Mouse (Mus musculus) mouse trophoblast stem cell (cell line): ENCODE measurements at regions not wholly inside any gene's neighbourhood (a gene's known extent, or its start where the extent isn't known, plus 50 kb on each side); places are given as distances from the start of the nearest gene placed in this dataset.

ENCODE experiments used
- in situ Hi-C, 2 experiments: fragments of 300-500 bp; cut with MseI, MboI; formaldehyde crosslinking; loops; 2 replicates in 1 of 2; 3 replicates in 1 of 2; pipeline ENCODE4 v1.15.1; 2025

DNA sequence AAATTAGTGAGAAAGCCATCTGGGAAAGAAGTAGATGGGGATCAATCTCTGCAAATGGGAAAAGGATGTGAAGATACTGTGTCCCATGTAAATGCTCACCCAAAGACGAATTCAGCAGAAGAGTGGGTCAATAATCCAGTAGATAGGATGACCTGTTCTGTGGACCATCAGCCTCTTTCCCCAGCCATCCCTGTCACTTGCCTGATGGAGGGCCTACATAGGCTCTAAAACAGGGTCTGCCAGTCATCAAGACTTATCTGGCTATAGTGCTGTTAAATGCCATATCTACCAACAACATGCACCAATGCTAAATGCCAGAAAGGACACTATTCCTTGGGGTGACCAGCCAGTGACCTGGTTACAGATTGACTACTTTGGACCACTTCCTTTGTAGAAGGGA lies 316.5 kb upstream of the Trpc7 start:
- in situ Hi-C loops, result no loop called here

DNA sequence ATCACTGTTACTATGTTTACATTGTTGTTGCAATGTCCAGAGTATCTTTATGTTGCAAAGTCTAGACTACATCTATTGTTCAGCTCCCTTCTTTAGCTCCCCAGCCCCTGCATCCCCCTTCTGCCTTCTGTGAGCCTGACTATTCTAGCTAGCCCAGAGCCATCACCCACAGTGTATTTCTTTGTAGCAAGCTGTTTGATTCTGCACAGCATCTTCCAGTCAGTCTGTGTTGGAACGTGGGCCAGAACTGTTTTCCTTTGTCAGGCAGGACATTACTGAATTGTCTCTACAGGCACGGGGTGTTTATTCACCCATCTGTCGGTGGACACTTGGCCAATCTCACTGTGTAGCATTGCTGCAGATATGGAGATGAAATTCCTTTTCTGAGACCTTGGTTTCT lies 295.4 kb upstream of the Trpc7 start:
- in situ Hi-C loops, result no loop called here

DNA sequence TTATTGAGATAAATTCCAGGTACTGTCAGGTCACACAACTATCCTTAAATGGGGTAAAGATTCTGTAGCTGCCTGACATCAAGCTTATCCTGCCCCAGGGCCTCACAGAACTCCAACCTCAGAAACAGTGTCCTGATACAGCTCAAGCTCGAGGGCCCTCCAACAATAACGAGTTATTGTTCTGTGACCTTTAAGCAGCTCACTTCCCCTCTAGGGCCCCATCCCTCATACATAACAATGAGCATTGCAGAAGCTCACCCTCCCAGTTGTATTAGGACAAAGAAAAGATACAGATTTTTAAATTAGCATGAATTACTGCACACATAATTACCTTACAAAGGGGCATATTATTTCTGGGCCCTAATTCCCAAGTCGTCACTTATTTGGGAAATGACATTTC lies 293.5 kb upstream of the Trpc7 start:
- in situ Hi-C loops, result no loop called here

DNA sequence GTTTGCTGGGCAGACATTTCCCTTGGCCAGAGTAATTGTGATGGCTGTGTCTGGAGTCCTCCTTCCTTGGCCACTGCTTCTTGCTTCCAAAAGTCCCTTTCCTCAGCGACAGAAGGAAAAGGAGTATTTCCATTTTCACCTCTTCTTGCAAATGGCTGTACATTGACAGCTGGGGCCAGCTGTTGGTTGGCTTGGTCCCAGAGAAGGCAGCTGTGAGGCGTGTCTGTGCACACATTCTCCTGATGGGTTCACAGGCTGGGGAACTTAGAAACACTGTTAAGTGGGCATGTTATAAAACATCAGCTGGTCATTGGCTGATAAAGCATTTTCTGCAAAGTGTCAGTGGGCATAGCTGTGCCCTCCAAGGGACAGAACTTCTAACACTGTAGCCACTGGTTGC lies 290.4 kb upstream of the Trpc7 start:
- in situ Hi-C loops, result no loop called here

DNA sequence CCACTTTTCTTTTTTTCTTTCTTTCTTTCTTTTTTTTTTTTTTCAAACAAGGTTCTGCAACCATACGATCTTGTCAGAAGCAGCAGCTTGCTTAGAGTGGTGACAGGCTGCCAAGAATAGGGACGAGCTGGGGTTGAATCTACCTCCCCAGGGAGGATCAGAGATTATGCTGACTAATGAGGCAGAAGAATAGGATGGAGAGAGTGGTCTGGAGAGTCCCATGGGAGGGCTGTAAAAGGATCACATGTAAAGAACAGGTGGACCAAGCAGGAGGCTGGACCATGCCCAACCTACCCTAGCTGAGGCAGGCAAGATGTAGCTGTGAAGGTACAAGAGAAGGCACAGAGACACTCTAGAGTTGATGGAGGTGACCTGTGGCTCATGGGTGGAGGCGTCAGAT lies 274.4 kb upstream of the Trpc7 start:
- in situ Hi-C loops, result no loop called here

DNA sequence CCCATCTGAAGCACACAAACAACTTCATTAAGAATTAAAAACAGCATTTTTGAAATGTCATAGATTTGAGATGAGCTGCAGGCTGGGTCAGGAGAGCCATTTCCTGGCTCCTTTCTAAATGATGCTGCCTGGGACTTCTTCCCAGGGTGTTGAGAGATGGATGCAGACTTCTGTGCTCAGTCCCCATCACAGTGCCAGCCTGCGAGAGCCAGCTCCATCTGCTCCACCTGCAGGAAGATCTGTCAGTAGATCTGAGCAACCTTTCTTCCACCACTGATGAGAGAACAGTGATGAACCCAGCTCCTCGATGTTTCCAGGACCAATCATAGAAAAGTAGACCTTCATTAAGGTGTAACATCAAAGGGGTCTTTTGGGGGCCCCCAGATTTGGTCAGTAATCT lies 273.8 kb upstream of the Trpc7 start:
- in situ Hi-C loops, result no loop called here

DNA sequence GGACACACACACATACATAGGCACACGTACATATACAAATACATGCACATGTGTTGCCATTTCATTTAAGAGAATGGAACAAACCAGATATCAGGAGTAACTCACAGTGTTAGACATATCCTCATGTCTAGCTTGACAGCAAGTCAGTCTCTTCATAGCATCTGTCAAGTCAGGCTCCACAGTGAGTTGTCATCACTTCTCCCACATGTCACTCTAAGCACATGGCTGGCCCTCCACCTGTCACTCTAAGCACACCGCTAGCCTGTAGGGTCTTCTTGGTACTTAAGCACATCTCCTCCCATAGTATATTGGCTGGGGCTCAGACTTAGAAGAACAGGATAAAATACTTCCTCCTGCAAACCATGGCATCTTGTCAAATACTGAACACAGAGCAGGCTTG lies 269.6 kb upstream of the Trpc7 start:
- in situ Hi-C loops, result no loop called here

DNA sequence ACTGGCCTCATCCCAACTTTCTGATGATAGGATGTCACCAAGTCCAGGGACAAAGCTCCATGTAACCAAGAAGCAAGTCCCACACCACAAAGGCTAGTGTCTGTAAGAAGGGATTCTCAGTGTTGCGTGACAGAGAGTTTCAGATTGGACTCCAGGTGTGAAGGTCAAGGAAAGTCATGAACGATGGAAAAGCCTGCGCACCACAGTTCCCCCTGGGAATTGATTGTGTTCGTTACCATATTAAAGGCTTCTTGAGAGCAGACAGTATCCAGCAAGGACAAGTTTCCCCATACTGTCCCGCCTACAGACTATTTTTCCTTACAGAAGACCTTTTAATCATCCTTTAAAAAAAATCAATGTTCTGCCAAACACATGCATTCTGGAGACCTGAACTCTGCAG lies 257.0 kb upstream of the Trpc7 start:
- in situ Hi-C loops, result no loop called here

DNA sequence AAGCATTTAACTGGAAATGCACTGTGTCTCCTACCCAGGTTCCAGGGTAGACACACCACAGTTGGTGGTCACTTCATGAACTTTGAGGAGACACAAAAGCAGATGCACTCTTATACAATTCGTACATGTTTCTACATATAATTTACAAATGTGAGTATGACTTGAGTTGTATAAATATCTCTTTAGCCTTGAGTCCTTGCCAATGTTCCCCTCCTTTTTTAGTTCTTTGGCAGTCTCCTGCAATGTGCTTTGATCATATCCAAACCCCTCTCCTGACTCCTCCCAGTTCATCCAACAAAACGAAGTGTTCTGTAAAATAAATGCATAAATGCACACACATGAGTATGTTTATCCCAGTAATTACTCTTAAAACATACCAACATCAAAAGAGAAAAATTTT lies 251.8 kb upstream of the Trpc7 start:
- in situ Hi-C loops, result no loop called here

DNA sequence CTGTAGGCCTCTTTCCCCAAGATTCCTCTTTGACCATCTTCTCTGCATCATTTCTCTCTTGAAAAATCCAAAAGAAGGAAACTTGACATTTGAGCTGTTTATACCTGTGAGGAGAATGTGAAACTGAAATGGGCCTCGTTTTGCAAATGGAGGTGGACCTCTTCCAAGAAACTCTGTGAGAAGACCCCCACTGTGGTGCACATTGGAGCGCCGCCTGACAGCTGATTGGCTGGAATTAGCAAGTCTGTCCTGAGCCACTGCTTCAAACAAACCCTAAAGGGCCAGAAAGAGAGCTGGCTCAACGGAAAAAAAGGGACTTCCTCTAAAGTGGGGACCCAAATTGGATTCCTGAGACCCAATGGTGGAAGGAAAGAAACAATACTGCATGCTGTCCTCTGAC lies 250.9 kb upstream of the Trpc7 start:
- in situ Hi-C loops, result no loop called here

DNA sequence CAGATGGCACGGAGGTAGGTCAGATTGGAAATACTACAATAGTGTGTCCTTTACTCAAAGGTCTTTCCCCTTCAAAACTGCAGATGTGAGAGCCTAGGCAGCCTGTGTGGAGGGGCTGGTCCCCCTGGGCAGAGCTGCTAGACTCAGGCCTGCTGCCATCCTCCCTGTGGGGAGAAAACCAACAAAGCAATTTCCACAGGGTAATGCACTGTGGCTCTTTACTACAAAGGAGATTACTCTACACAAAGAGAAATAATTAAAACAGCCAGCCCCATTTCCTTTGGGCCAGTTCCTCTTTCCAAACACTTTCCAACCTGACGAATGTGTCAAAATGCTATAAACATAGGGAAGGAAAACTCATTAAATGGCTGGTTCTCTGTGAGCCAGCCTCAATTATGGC lies 250.0 kb upstream of the Trpc7 start:
- in situ Hi-C loops, result no loop called here

DNA sequence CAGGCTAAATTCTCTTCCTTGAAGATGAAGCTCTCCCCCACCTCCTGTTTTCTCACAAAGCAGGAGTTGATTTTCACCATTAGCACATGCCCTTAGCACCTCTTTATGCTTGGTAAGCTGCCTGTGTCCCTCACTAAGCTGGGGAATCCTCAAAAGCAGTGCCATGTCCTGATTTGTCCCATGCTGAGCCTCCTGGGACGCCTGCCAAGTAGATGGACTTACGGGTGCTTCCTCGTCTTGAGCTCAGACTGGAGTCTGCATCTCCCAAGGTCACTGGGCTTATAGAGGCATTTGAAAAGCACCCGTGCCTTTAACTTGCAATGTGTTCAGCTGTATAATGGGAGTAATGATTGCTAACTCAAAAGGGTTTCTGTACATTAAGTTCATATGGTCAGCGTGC lies 247.1 kb upstream of the Trpc7 start:
- in situ Hi-C loops, result no loop called here

DNA sequence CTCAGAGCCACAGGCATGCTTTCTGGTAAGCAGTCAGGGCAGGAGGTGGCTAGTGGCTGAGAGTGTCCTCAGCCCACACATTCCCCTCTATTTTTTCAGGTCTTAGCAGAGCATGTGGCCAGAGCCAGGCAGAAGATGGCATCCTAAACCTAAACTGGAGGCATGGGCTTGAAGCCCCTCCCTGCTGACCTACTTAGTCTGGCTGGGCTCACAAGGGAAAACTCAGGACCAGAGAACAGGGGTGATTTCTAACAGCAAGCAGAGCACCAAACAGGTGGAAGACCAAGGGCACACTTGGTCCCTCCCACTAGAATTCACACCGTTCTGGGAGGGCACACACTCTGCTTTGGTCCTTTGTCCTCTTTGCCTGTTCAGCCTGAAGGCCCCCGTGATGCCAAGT lies 246.6 kb upstream of the Trpc7 start:
- in situ Hi-C loops, result no loop called here

DNA sequence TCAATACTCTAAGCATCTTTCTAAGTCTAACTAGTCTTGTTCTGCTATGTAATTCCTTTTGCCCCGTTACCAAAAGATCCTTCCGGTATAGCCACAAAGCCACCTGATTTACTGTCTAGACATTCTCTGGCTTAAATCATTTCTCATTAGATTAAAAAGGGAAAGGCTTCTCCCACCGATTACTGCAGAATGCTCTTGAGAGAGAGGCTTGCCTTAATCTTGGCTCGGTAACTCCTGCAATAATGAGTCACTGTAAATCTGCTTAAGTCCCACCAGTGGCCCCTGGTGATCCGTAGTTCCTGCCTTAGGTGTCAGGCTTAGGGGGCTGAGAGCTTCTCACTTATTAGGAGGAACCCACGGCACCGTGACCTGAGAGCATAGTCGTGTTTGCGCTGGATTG lies 220.1 kb upstream of the Trpc7 start:
- in situ Hi-C loops, result no loop called here

DNA sequence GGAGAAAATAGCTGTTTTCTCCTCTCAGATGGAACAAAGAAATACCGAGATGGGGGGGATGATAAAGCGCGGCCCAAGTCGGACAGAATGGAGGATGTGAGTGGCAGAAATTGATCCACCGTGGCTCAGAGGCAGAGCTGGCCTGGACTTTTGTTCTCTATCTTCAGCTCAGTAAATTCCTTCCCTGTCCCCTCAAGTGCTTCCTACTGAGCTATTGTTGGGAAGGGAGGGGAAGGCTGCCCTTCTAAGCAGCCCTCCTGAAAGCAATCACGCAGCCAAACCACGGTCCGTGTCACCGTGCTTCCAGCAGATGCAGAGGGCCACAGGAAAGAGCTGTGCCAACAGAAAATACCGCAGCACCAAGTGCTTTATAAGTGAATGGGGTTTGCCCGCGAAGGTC lies 212.2 kb upstream of the Trpc7 start:
- in situ Hi-C loops, result no loop called here

DNA sequence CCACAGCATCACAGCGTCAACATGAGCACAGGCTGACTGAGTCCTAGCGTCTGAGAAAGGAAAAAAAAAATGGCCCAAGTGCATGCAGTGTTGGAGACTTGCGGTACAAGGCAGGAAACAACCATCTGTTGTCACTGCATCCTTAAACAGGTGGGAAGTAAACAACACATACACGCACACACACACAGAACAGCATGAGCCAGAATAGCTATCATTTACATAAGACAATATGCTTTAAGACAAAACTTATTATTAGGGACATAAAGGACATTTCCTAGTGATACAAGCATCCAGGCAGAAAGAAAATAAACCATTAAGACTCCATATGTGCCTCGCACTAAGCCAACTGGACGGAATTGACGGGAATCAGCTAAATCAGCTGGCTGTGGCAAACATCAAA lies 203.8 kb upstream of the Trpc7 start:
- in situ Hi-C loops, result no loop called here

DNA sequence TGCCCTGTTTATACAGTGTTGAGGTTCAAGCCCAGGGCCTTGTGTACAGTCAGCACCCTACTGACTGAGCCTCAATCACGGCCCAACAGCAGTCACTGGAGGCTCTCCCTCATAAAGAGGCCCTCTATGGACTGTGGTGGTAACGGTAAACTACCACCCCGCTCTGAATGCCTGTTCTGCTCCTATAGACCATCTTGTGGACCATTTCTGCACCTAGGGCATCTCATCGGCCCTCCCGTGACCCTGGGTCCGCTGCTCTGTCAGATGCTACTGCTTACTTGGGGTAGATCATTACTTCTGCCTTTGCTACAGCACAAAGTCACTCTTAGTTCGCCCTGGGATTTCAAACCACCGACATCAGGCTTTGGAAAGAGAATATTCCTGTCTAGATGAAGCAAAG lies 196.1 kb upstream of the Trpc7 start:
- in situ Hi-C loops, result no loop called here

DNA sequence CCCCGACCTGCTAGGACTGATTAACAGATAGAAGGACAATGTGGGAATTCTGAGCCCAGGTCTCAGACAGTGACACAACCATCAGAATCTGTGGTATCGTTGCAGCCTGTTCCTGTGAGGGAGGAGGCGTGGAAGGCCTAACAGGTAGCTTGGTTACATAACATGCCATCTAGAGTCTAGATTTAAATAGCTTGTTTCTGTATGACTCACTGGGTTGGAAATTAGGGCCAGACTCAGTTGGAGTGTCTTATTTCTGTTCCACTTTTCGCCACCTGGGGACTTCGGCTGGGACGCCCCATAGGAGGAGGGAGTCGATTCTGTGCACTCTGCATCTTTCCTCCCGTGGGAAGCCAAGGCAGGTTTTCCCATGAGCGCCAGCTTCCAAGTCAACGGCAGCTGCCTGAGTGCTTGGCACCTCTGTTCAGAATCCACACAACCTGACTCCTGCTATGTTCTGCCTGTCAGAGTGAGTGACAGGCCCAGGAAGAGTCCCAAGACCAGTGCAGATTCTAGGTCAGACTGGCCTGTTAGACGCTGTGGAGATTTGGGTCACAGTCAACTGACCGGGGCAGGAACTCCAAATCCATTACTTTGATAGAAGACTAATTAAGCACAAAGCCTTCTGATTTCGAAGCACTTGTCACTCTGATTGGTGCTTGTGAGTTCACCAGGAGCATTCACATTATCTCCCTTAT lies 193.7 kb upstream of the Trpc7 start:
- in situ Hi-C loops, result no loop called here

DNA sequence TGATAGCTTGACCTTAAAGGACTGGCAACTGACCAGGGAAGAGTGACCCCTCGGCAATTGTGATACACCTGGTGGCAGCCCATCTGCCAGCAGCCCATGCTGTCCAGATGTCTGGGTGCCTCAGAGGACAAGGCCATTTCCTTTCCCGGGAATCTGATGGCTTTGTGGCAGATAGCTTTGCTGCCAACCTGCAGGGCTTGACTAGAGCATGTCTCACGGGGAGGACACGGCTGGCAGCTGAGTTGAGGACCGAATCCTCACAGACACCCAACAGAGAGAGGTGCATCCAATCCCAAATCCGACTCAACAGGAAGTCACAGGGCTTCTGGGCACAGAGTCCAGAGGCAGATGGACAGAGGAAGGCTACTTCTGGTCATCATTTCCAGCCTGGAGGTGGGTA lies 192.2 kb upstream of the Trpc7 start:
- in situ Hi-C loops, result no loop called here

DNA sequence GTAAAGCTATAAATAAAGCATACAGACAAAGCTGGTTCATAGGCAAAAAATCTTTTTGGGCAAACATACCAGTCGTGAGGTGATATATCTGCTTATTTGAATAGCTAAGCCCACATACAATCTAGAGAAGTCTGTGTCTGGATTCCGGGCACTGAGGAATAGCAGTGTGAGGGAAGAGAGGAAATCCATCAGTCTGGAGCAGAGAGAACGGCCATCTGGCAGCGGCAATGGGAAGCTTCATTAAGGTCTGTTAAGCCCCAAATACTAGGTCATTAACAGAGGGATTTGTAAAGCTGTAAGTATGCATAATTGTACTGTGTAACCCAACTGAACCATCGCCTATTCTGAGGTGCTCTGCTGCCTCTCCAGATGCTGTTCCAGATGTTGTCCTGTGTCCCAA lies 191.6 kb upstream of the Trpc7 start:
- in situ Hi-C loops, result no loop called here

DNA sequence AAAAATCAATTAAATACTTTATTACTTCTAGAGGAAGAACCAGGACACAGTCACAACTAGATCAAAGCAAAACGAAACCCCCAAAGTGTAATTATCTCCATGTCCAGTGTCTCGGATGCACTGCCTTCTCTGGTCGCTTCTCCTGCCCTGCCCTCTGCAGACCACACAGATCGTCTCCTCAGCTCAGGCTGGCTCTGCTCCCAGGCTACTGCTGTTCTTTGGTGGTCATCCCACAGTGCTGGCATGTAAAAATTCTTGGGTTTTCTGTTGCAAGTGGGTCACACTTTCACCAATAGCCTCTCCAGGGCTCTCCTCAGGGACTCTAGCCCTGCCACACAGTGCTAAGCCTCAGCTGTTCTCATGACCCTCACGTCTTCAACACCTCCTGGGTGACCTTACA lies 188.0 kb upstream of the Trpc7 start:
- in situ Hi-C loops, result no loop called here

DNA sequence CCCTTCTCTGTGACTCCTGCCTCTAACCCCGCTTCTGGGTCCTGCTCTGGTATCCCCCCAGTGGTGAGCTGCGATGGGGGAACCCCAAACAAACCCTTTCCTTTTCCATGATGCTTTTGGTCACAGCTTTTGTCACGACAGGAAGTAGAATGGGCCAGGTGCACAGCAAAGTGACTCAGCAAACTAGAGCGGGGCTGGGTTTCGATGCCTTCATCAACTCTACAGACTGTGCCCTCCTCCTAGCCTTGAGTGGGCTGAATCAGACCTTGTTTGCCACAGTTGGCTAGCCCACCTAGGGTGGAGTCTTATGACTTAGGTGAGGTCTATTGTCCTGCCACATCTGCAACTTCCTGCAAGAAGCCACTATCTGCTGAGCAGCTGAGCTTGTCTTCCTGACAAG lies 174.7 kb upstream of the Trpc7 start:
- in situ Hi-C loops, result no loop called here

DNA sequence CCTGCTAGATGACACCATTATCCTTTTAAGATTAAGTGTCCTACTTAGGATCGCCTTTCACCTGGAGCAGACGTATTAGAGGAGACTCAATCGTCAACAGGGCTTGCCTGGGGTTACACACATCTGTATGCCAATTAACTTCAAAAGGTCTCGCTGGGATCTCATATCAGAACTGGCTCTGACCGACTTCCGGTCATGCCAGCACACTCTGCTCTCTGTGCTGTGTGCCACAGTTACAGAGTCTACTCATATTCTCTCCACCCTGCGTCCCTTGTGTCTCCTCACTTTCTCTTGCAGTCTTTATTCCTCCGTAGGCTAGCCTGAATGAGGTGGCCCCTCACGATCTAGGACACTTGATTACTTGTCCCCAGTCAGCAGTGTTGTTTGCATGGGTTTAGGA lies 165.9 kb upstream of the Trpc7 start:
- in situ Hi-C loops, result no loop called here

DNA sequence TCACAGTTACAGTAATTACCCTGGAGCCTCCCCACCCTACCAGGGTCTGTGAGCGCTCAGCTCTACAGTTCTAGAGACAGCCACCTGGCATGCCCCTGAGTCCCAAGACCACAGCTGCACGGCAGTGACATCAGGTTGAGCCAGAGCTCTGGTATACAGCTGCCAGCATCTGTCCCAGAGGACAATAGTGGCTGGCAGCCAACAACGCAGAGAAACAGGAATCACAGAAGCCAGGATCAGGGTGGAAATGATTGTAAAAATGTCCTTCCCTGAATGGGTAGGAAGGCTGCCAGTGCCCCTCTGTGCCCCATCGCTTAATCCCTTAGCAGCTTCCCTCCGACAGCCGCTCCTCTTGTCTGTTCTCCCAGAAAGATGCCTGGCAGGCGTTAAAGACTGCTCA lies 165.3 kb upstream of the Trpc7 start:
- in situ Hi-C loops, result no loop called here

DNA sequence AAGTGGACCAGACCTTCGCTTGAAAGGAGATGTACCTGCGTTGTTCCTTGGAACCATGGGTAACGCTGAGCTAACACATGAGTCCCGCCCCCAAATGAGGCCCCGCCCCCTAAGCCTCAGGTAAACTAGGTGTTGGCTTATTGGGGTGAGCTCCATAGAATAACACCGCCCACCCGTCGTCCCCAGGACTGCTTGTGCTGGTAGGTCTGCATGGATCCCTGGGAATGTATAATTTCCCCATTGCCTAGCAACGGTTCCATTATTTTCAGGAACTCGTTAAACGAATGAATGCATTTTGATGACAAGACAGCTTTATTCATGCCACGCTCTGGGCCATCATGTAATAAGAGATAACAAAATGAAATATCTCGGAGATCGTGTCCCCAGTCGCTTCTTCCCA lies 161.0 kb upstream of the Trpc7 start:
- in situ Hi-C loops, result no loop called here
